Mouse (Mus musculus) hindbrain, embryonic 16.5 days (tissue): ENCODE measurements around the gene Nr2e3. TPM values are rescaled to one million over a fixed set of nuclear protein-coding genes. Genes with fewer than 3 reads are reported as not detected.

Experiments
- ATAC-seq: fragments of 200-750 bp; cut with Nextera tagmentation; 2 replicates; pipeline ENCODE4 v1.8.0; 2017; ENCODE audit warnings: moderate TSS enrichment, moderate library complexity
- H3K27ac ChIP-seq: fragments of 300-500 bp; sonication (generic); 2 replicates; pipeline ENCODE4 v1.5.1; 2014; ENCODE audit warnings: low read depth, mild to moderate bottlenecking, control low read depth, low read length, moderate library complexity
- H3K27me3 ChIP-seq: fragments of 300-500 bp; sonication (generic); replicated peaks from 2 replicates; pipeline ENCODE4 v1.6.1; 2014; ENCODE audit warnings: low read length; ENCODE audit not compliant: control insufficient read depth, insufficient read depth
- H3K36me3 ChIP-seq: fragments of 300-500 bp; sonication (generic); 2 replicates; pipeline ENCODE4 v1.6.1; 2014; ENCODE audit warnings: mild to moderate bottlenecking, low read length, moderate library complexity, mixed read lengths; ENCODE audit not compliant: control insufficient read depth, insufficient read depth
- H3K4me1 ChIP-seq: fragments of 300-500 bp; sonication (generic); 2 replicates; pipeline ENCODE4 v1.6.1; 2014; ENCODE audit warnings: low read depth, low read length; ENCODE audit not compliant: control insufficient read depth, insufficient read depth
- H3K4me2 ChIP-seq: fragments of 300-500 bp; sonication (generic); 2 replicates; pipeline ENCODE4 v1.6.1; 2014; ENCODE audit warnings: mild to moderate bottlenecking, low read length, control low read depth, moderate library complexity
- H3K4me3 ChIP-seq: fragments of 300-500 bp; sonication (generic); 2 replicates; pipeline ENCODE4 v1.5.1; 2014; ENCODE audit warnings: mild to moderate bottlenecking, low read length, control low read depth, moderate library complexity
- H3K9ac ChIP-seq: fragments of 300-500 bp; sonication (generic); 2 replicates; pipeline ENCODE4 v1.6.1; 2014; ENCODE audit warnings: low read depth, mild to moderate bottlenecking, control low read depth, low read length, moderate library complexity
- H3K9me3 ChIP-seq: fragments of 300-500 bp; sonication (generic); 2 replicates; pipeline ENCODE4 v1.6.1; 2014; ENCODE audit warnings: mild to moderate bottlenecking, low read length, moderate library complexity; ENCODE audit not compliant: control insufficient read depth
- WGBS: fragments of 180-500 bp; shearing (Covaris S2); extraction: QIAGEN DNeasy Blood & Tissue Kit; methylation state at CpG from one replicate; pipeline ENCODE4 v1.1.7; 2014; 5-methylcytosine and 5-hydroxymethylcytosine counted together
- polyA plus RNA-seq: library from polyadenylated mRNA; unstranded; fragments of >200 nt; fragmentation: Nextera tagmentation; extraction: Ambion mirVana; gene quantifications from 2 replicates; pipeline ENCODE4 v1.2.1, GENCODE M21; 2015

Gene Nr2e3
- polyA plus RNA-seq, 1 experiment from 2014 or later, result not detected

- H3K27ac ChIP-seq, result no peak overlapping the region
- H3K36me3 ChIP-seq, result peaks cover 8% of the 10 kb centered on the region; the same call in 1 of the 2 replicates
- no peak for ATAC-seq
- no peaks in the 10 kb centered on the region for H3K9me3 ChIP-seq
- no peaks in the 10 kb centered on the region for H3K4me1 ChIP-seq
- no peak overlapping the region for H3K9ac ChIP-seq
- WGBS, result 81% methylated on average over 3 of the region's 3 CpGs
- H3K27me3 ChIP-seq, result no peaks in the 10 kb centered on the region
- no peak overlapping the region for H3K4me2 ChIP-seq
- H3K4me3 ChIP-seq, result no peak overlapping the region
These were observed 30.2 kb downstream of the Nr2e3 start for GRCm38 (mm10) chr9:59930248-59930647.

- Histone ChIP-seq H3K9ac (no peak overlapping the region), H3K27me3 (no peaks in the 10 kb centered on the region), H3K4me2 (no peak overlapping the region), H3K4me1 (no peaks in the 10 kb centered on the region), H3K4me3 (no peak overlapping the region), H3K27ac (no peak overlapping the region), H3K36me3 (peaks cover 2% of the 10 kb centered on the region; the same call in 1 of the 2 replicates), H3K9me3 (no peaks in the 10 kb centered on the region)
- WGBS, result 98% methylated on average over 1 of the region's 1 CpGs
- no peak for ATAC-seq
These were observed 45.7 kb downstream of the Nr2e3 start for GRCm38 (mm10) chr9:59914761-59915160.

- Histone ChIP-seq H3K36me3 (peaks cover 14% of the 10 kb centered on the region), H3K4me2 (no peak overlapping the region), H3K9me3 (no peaks in the 10 kb centered on the region), H3K9ac (no peak overlapping the region), H3K27me3 (no peaks in the 10 kb centered on the region), H3K27ac (no peak overlapping the region), H3K4me3 (no peak overlapping the region), H3K4me1 (no peaks in the 10 kb centered on the region)
- no peak for ATAC-seq
- WGBS, result 86% methylated on average over 1 of the region's 1 CpGs
These were observed 57.1 kb downstream of the Nr2e3 start for GRCm38 (mm10) chr9:59903382-59903781.

Other genes starting within 250 kb of the Nr2e3 start
- gene Senp8, start 209.9 kb downstream of the Nr2e3 start, polyA plus RNA-seq, result 10.0 and 11.2 TPM in 2 replicates
- gene Myo9a, start 209.8 kb downstream of the Nr2e3 start, polyA plus RNA-seq, result 23.2 and 24.9 TPM in 2 replicates